Mouse (Mus musculus) cortical plate, adult 2 months (tissue): ENCODE data around the gene Dnase2a.

ENCODE experiments used
- CTCF ChIP-seq: fragments of 200-500 bp; IDR thresholded peaks from 2 replicates; pipeline ENCODE4 v1.5.1; 2011; ENCODE audit warnings: mild to moderate bottlenecking, control low read depth, low read length; ENCODE audit not compliant: insufficient read depth; ENCODE audit errors: extremely low read depth
- POLR2A ChIP-seq: fragments of 200-500 bp; IDR thresholded peaks from 2 replicates; pipeline ENCODE4 v1.6.1; 2011; ENCODE audit warnings: mild to moderate bottlenecking, low read length, control low read depth; ENCODE audit not compliant: insufficient read depth; ENCODE audit errors: extremely low read depth

DNA sequence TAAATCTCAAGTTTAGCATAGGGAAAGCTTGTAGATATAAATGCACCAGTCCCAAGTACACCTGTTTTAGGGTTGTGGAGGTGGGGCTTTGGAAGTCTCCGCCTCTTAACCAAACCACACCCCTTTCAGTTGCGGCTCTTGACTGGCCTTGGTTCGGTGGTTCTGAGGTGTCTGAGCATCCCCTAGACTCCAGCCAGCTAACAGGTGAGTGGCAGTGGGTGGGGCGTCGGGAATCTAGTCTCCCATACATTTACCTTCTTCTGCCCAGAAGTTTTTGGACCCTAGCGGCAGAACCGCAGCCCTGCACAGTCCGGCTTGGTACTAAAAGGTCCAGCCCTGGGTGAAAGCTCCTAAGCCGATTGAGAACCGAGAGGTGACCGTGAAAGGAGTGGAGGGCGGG, 41.4 kb downstream of the Dnase2a start:
- no peak for TF ChIP-seq CTCF
- TF ChIP-seq POLR2A, result no peak
